Mouse (Mus musculus): ENCODE measurements around the gene Map3k1. TPM values are rescaled to one million over a fixed set of nuclear protein-coding genes. Genes with fewer than 3 reads are reported as not detected.
A peak's percentile ranks its signal among the peaks of the same experiment; 100 is the strongest.

The Map3k1 gene
- total RNA-seq, 2 experiments from 2014 or later, result 27.9 to 33.0 TPM

- intact Hi-C loops (cut with DNase I), result loop anchor here (10.0 kb wide), 1 partner anchor 708 kb away; no protein-coding TSS in a partner anchor
- no peak for DNase-seq (ENCODE audit: low spot score)
These were observed 12.4 kb downstream of the Map3k1 start for GRCm38 (mm10) chr13:111796191-111796920.

- intact Hi-C loops (cut with DNase I), result loop anchor here (10.0 kb wide), 1 partner anchor 712 kb away; no protein-coding TSS in a partner anchor
- no peak for DNase-seq (ENCODE audit: low spot score)
These were observed 15.9 kb downstream of the Map3k1 start for GRCm38 (mm10) chr13:111792975-111793287.

- intact Hi-C loops (cut with DNase I), result loop anchor here (10.0 kb wide), 1 partner anchor 712 kb away; no protein-coding TSS in a partner anchor
These were observed 16.4 kb downstream of the Map3k1 start for GRCm38 (mm10) chr13:111792130-111792974.

GRCm38 (mm10) chr13:111791596-111791995 lies 17.2 kb downstream of the Map3k1 start:
- intact Hi-C loops (cut with DNase I), result loop anchor here (10.0 kb wide), 1 partner anchor 713 kb away; no protein-coding TSS in a partner anchor
- no peak for DNase-seq (ENCODE audit: low spot score)

More at GRCm38 (mm10) chr13:111792130-111792974, 16.4 kb downstream of the Map3k1 start:
- no peak for DNase-seq (ENCODE audit: low spot score)

- intact Hi-C loops (cut with DNase I), result loop anchor here (2.0 to 10.0 kb wide), 2 partner anchors 407 to 715 kb away; no protein-coding TSS in a partner anchor
- DNase-seq (ENCODE audit: low spot score), result no peak
These were observed 19.2 kb downstream of the Map3k1 start for GRCm38 (mm10) chr13:111789420-111790065.

GRCm38 (mm10) chr13:111788882-111789281 lies 19.9 kb downstream of the Map3k1 start:
- intact Hi-C loops (cut with DNase I), result loop anchor here (1.0 to 2.0 kb wide), 2 partner anchors 408 to 470 kb away; no protein-coding TSS in a partner anchor
- no peak for DNase-seq (ENCODE audit: low spot score)

GRCm38 (mm10) chr13:111787857-111788619 lies 20.8 kb downstream of the Map3k1 start:
- DNase-seq (ENCODE audit: low spot score), result peak; percentile 48
- intact Hi-C loops (cut with DNase I), result loop anchor here (1.0 to 2.0 kb wide), 2 partner anchors 409 to 471 kb away; no protein-coding TSS in a partner anchor

- intact Hi-C loops (cut with DNase I), result no loop called here
- DNase-seq (ENCODE audit: low spot score), result no peak
These were observed 22.2 kb downstream of the Map3k1 start for GRCm38 (mm10) chr13:111786584-111786983.

GRCm38 (mm10) chr13:111783451-111783850 lies 25.3 kb downstream of the Map3k1 start:
- intact Hi-C loops (cut with DNase I), result no loop called here
- no peak for DNase-seq (ENCODE audit: low spot score)

- intact Hi-C loops (cut with DNase I), result no loop called here
- DNase-seq (ENCODE audit: low spot score), result no peak
These were observed 29.3 kb downstream of the Map3k1 start for GRCm38 (mm10) chr13:111779471-111779870.

- intact Hi-C loops (cut with DNase I), result no loop called here
- DNase-seq (ENCODE audit: low spot score), result no peak
These were observed 30.2 kb downstream of the Map3k1 start for GRCm38 (mm10) chr13:111778606-111779005.

GRCm38 (mm10) chr13:111777865-111778264 lies 30.9 kb downstream of the Map3k1 start:
- DNase-seq (ENCODE audit: low spot score), result no peak
- intact Hi-C loops (cut with DNase I), result no loop called here

GRCm38 (mm10) chr13:111777179-111777578 lies 31.6 kb downstream of the Map3k1 start:
- no peak for DNase-seq (ENCODE audit: low spot score)
- intact Hi-C loops (cut with DNase I), result no loop called here

- no peak for DNase-seq (ENCODE audit: low spot score)
- intact Hi-C loops (cut with DNase I), result loop anchor here (5.0 kb wide), 1 partner anchor 490 kb away; no protein-coding TSS in a partner anchor
These were observed 36.7 kb downstream of the Map3k1 start for GRCm38 (mm10) chr13:111772075-111772474.

- intact Hi-C loops (cut with DNase I), result loop anchor here (5.0 kb wide), 1 partner anchor 491 kb away; no protein-coding TSS in a partner anchor
These were observed 37.6 kb downstream of the Map3k1 start for GRCm38 (mm10) chr13:111771232-111771631.

GRCm38 (mm10) chr13:111770776-111771175 lies 38.0 kb downstream of the Map3k1 start:
- intact Hi-C loops (cut with DNase I), result loop anchor here (5.0 kb wide), 1 partner anchor 492 kb away; no protein-coding TSS in a partner anchor
- no peak for DNase-seq (ENCODE audit: low spot score)

More at GRCm38 (mm10) chr13:111771232-111771631, 37.6 kb downstream of the Map3k1 start:
- DNase-seq (ENCODE audit: low spot score), result no peak

- intact Hi-C loops (cut with DNase I), result no loop called here
- no peak for DNase-seq (ENCODE audit: low spot score)
These were observed 46.3 kb downstream of the Map3k1 start for GRCm38 (mm10) chr13:111762526-111762925.

- no peak for DNase-seq (ENCODE audit: low spot score)
- intact Hi-C loops (cut with DNase I), result no loop called here
These were observed 51.8 kb downstream of the Map3k1 start for GRCm38 (mm10) chr13:111756986-111757385.

- intact Hi-C loops (cut with DNase I), result no loop called here
- DNase-seq (ENCODE audit: low spot score), result no peak
These were observed 52.9 kb downstream of the Map3k1 start for GRCm38 (mm10) chr13:111755937-111756336.

Measured in heart, postnatal 25 days (tissue).